Mouse (Mus musculus): ENCODE data around the gene Wrnip1. TPM values are rescaled to one million over a fixed set of nuclear protein-coding genes. Genes with fewer than 3 reads are reported as not detected.

Wrnip1 gene
- polyA plus RNA-seq, 1 experiment from 2014 or later = 17.5 TPM

GRCm38 (mm10) chr13:32832776-32833175 lies 30.9 kb downstream of the Wrnip1 start:
- Histone ChIP-seq H3K36me3 (ENCODE audit: control insufficient read depth, insufficient read depth, low read length) (no peaks in the 10 kb centered on the region), H3K27me3 (ENCODE audit: control insufficient read depth, insufficient read depth, low read length) (no peaks in the 10 kb centered on the region), H3K9me3 (ENCODE audit: control insufficient read depth, low read length) (no peaks in the 10 kb centered on the region), H3K4me2 (ENCODE audit: low read depth, severe bottlenecking) (no peak overlapping the region), H3K4me1 (ENCODE audit: control insufficient read depth, insufficient read depth, low read length) (no peaks in the 10 kb centered on the region), H3K27ac (replicated peaks; ENCODE audit: low read depth, low read length) (no peak overlapping the region), H3K4me3 (ENCODE audit: low read depth, low read length) (no peak overlapping the region), H3K9ac (ENCODE audit: low read length) (no peak overlapping the region)
- DNase-seq (ENCODE audit: low spot score) (no peak), ATAC-seq (ENCODE audit: insufficient number of reproducible peaks, low FRiP score, low TSS enrichment, low read depth) (no peak)
- 71% methylated on average over 3 of the region's 3 CpGs for WGBS

GRCm38 (mm10) chr13:32833237-32833636 lies 31.4 kb downstream of the Wrnip1 start:
- H3K36me3 ChIP-seq (ENCODE audit: control insufficient read depth, insufficient read depth, low read length) = no peaks in the 10 kb centered on the region
- H3K4me3 ChIP-seq (ENCODE audit: low read depth, low read length) = no peak overlapping the region
- no peak for ATAC-seq (ENCODE audit: insufficient number of reproducible peaks, low FRiP score, low TSS enrichment, low read depth)
- H3K27ac ChIP-seq (replicated peaks; ENCODE audit: low read depth, low read length) = no peak overlapping the region
- no peaks in the 10 kb centered on the region for H3K9me3 ChIP-seq (ENCODE audit: control insufficient read depth, low read length)
- no peak overlapping the region for H3K9ac ChIP-seq (ENCODE audit: low read length)
- H3K27me3 ChIP-seq (ENCODE audit: control insufficient read depth, insufficient read depth, low read length) = no peaks in the 10 kb centered on the region
- no peak overlapping the region for H3K4me2 ChIP-seq (ENCODE audit: low read depth, severe bottlenecking)
- WGBS = 82% methylated on average over 6 of the region's 6 CpGs
- H3K4me1 ChIP-seq (ENCODE audit: control insufficient read depth, insufficient read depth, low read length) = no peaks in the 10 kb centered on the region
- no peak for DNase-seq (ENCODE audit: low spot score)

GRCm38 (mm10) chr13:32834513-32834912 lies 32.7 kb downstream of the Wrnip1 start:
- Histone ChIP-seq H3K4me1 (ENCODE audit: control insufficient read depth, insufficient read depth, low read length) (no peaks in the 10 kb centered on the region), H3K27me3 (ENCODE audit: control insufficient read depth, insufficient read depth, low read length) (no peaks in the 10 kb centered on the region), H3K27ac (replicated peaks; ENCODE audit: low read depth, low read length) (no peak overlapping the region), H3K9me3 (ENCODE audit: control insufficient read depth, low read length) (no peaks in the 10 kb centered on the region), H3K9ac (ENCODE audit: low read length) (no peak overlapping the region), H3K4me3 (ENCODE audit: low read depth, low read length) (no peak overlapping the region), H3K36me3 (ENCODE audit: control insufficient read depth, insufficient read depth, low read length) (no peaks in the 10 kb centered on the region), H3K4me2 (ENCODE audit: low read depth, severe bottlenecking) (no peak overlapping the region)
- ATAC-seq (ENCODE audit: insufficient number of reproducible peaks, low FRiP score, low TSS enrichment, low read depth) = no peak
- no peak for DNase-seq (ENCODE audit: low spot score)
- WGBS = 93% methylated on average over 5 of the region's 5 CpGs

GRCm38 (mm10) chr13:32839314-32839713 lies 37.5 kb downstream of the Wrnip1 start:
- H3K27ac ChIP-seq (replicated peaks; ENCODE audit: low read depth, low read length) = no peak overlapping the region
- no peak for DNase-seq (ENCODE audit: low spot score)
- 72% methylated on average over 1 of the region's 1 CpGs for WGBS
- no peak overlapping the region for H3K4me3 ChIP-seq (ENCODE audit: low read depth, low read length)
- H3K36me3 ChIP-seq (ENCODE audit: control insufficient read depth, insufficient read depth, low read length) = no peaks in the 10 kb centered on the region
- H3K9me3 ChIP-seq (ENCODE audit: control insufficient read depth, low read length) = no peaks in the 10 kb centered on the region
- no peak overlapping the region for H3K4me2 ChIP-seq (ENCODE audit: low read depth, severe bottlenecking)
- H3K9ac ChIP-seq (ENCODE audit: low read length) = no peak overlapping the region
- H3K4me1 ChIP-seq (ENCODE audit: control insufficient read depth, insufficient read depth, low read length) = no peaks in the 10 kb centered on the region
- no peaks in the 10 kb centered on the region for H3K27me3 ChIP-seq (ENCODE audit: control insufficient read depth, insufficient read depth, low read length)
- no peak for ATAC-seq (ENCODE audit: insufficient number of reproducible peaks, low FRiP score, low TSS enrichment, low read depth)

- no peaks in the 10 kb centered on the region for H3K9me3 ChIP-seq (ENCODE audit: control insufficient read depth, low read length)
- no peaks in the 10 kb centered on the region for H3K27me3 ChIP-seq (ENCODE audit: control insufficient read depth, insufficient read depth, low read length)
- no peak overlapping the region for H3K4me2 ChIP-seq (ENCODE audit: low read depth, severe bottlenecking)
- H3K9ac ChIP-seq (ENCODE audit: low read length) = no peak overlapping the region
- WGBS = 95% methylated on average over 3 of the region's 3 CpGs
- no peak for DNase-seq (ENCODE audit: low spot score)
- no peaks in the 10 kb centered on the region for H3K4me1 ChIP-seq (ENCODE audit: control insufficient read depth, insufficient read depth, low read length)
- H3K36me3 ChIP-seq (ENCODE audit: control insufficient read depth, insufficient read depth, low read length) = no peaks in the 10 kb centered on the region
- H3K27ac ChIP-seq (replicated peaks; ENCODE audit: low read depth, low read length) = no peak overlapping the region
- no peak for ATAC-seq (ENCODE audit: insufficient number of reproducible peaks, low FRiP score, low TSS enrichment, low read depth)
- H3K4me3 ChIP-seq (ENCODE audit: low read depth, low read length) = no peak overlapping the region
Observed at GRCm38 (mm10) chr13:32841349-32841748, 39.5 kb downstream of the Wrnip1 start.

GRCm38 (mm10) chr13:32846221-32846620 lies 44.4 kb downstream of the Wrnip1 start:
- ATAC-seq (ENCODE audit: insufficient number of reproducible peaks, low FRiP score, low TSS enrichment, low read depth) (no peak), DNase-seq (ENCODE audit: low spot score) (no peak)
- no peaks in the 10 kb centered on the region for H3K36me3 ChIP-seq (ENCODE audit: control insufficient read depth, insufficient read depth, low read length)
- no peaks in the 10 kb centered on the region for H3K27me3 ChIP-seq (ENCODE audit: control insufficient read depth, insufficient read depth, low read length)
- H3K9me3 ChIP-seq (ENCODE audit: control insufficient read depth, low read length) = no peaks in the 10 kb centered on the region
- no peak overlapping the region for H3K4me2 ChIP-seq (ENCODE audit: low read depth, severe bottlenecking)
- H3K9ac ChIP-seq (ENCODE audit: low read length) = no peak overlapping the region
- no peak overlapping the region for H3K4me3 ChIP-seq (ENCODE audit: low read depth, low read length)
- no peaks in the 10 kb centered on the region for H3K4me1 ChIP-seq (ENCODE audit: control insufficient read depth, insufficient read depth, low read length)
- no peak overlapping the region for H3K27ac ChIP-seq (replicated peaks; ENCODE audit: low read depth, low read length)

GRCm38 (mm10) chr13:32849092-32849491 lies 47.3 kb downstream of the Wrnip1 start:
- Histone ChIP-seq H3K4me1 (ENCODE audit: control insufficient read depth, insufficient read depth, low read length) (no peaks in the 10 kb centered on the region), H3K27ac (replicated peaks; ENCODE audit: low read depth, low read length) (no peak overlapping the region), H3K4me2 (ENCODE audit: low read depth, severe bottlenecking) (no peak overlapping the region), H3K4me3 (ENCODE audit: low read depth, low read length) (no peak overlapping the region), H3K9ac (ENCODE audit: low read length) (no peak overlapping the region), H3K36me3 (ENCODE audit: control insufficient read depth, insufficient read depth, low read length) (no peaks in the 10 kb centered on the region), H3K27me3 (ENCODE audit: control insufficient read depth, insufficient read depth, low read length) (no peaks in the 10 kb centered on the region), H3K9me3 (ENCODE audit: control insufficient read depth, low read length) (no peaks in the 10 kb centered on the region)
- 49% methylated on average over 4 of the region's 4 CpGs for WGBS
- ATAC-seq (ENCODE audit: insufficient number of reproducible peaks, low FRiP score, low TSS enrichment, low read depth) = no peak
- no peak for DNase-seq (ENCODE audit: low spot score)

- H3K9ac ChIP-seq (ENCODE audit: low read length) = no peak overlapping the region
- no peak overlapping the region for H3K4me2 ChIP-seq (ENCODE audit: low read depth, severe bottlenecking)
- ATAC-seq (ENCODE audit: insufficient number of reproducible peaks, low FRiP score, low TSS enrichment, low read depth) (no peak), DNase-seq (ENCODE audit: low spot score) (no peak)
- H3K27me3 ChIP-seq (ENCODE audit: control insufficient read depth, insufficient read depth, low read length) = no peaks in the 10 kb centered on the region
- no peaks in the 10 kb centered on the region for H3K9me3 ChIP-seq (ENCODE audit: control insufficient read depth, low read length)
- H3K4me1 ChIP-seq (ENCODE audit: control insufficient read depth, insufficient read depth, low read length) = no peaks in the 10 kb centered on the region
- no peaks in the 10 kb centered on the region for H3K36me3 ChIP-seq (ENCODE audit: control insufficient read depth, insufficient read depth, low read length)
- no peak overlapping the region for H3K27ac ChIP-seq (replicated peaks; ENCODE audit: low read depth, low read length)
- H3K4me3 ChIP-seq (ENCODE audit: low read depth, low read length) = no peak overlapping the region
Observed at GRCm38 (mm10) chr13:32849531-32850123, 47.8 kb downstream of the Wrnip1 start.

GRCm38 (mm10) chr13:32850156-32850555 lies 48.3 kb downstream of the Wrnip1 start:
- no peaks in the 10 kb centered on the region for H3K36me3 ChIP-seq (ENCODE audit: control insufficient read depth, insufficient read depth, low read length)
- no peaks in the 10 kb centered on the region for H3K4me1 ChIP-seq (ENCODE audit: control insufficient read depth, insufficient read depth, low read length)
- H3K9ac ChIP-seq (ENCODE audit: low read length) = no peak overlapping the region
- H3K27me3 ChIP-seq (ENCODE audit: control insufficient read depth, insufficient read depth, low read length) = no peaks in the 10 kb centered on the region
- no peak overlapping the region for H3K4me3 ChIP-seq (ENCODE audit: low read depth, low read length)
- DNase-seq (ENCODE audit: low spot score) (no peak), ATAC-seq (ENCODE audit: insufficient number of reproducible peaks, low FRiP score, low TSS enrichment, low read depth) (no peak)
- H3K4me2 ChIP-seq (ENCODE audit: low read depth, severe bottlenecking) = no peak overlapping the region
- no peak overlapping the region for H3K27ac ChIP-seq (replicated peaks; ENCODE audit: low read depth, low read length)
- H3K9me3 ChIP-seq (ENCODE audit: control insufficient read depth, low read length) = no peaks in the 10 kb centered on the region
- WGBS = 56% methylated on average over 1 of the region's 1 CpGs

Data from limb, embryonic 11.5 days (tissue).